Mouse (Mus musculus): ENCODE measurements at regions not wholly inside any gene's neighbourhood (a gene's known extent, or its start where the extent isn't known, plus 50 kb on each side); places are given as distances from the start of the nearest gene placed in this dataset.

DNA sequence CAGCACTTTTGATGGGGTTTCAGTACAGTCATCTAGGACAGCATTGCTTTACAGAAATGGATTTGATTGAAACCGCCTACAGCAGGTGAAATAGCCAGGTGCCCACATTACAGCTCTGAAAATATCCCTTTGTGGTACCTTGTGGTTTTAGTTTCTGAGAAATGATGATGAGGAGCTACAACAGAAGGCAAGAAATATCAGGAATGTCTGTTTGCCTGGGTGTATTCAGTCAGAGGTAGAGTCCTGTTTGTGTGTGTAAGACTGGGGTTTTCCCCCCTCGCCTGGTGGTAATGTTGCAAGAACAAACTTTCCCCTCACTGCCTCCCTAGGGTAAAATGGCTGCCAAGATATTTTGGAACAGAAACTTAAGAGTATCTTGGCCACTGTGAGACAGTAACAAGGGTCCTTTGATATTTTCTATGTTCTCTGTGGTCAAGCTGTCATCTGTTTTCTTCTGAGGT lies 82.4 kb upstream of the Cdkn2b start:
- H3K36me3 ChIP-seq (ENCODE audit: control insufficient read depth, insufficient read depth, low read length): no peaks in the 10 kb centered on the region
- H3K27ac ChIP-seq (ENCODE audit: low read depth, low read length): no peak overlapping the region
- ATAC-seq (replicated peaks; ENCODE audit: low FRiP score): no peak
- no peaks in the 10 kb centered on the region for H3K27me3 ChIP-seq (ENCODE audit: control insufficient read depth, insufficient read depth, low read length)
- H3K4me1 ChIP-seq (replicated peaks; ENCODE audit: control insufficient read depth, insufficient read depth, low read length): no peaks in the 10 kb centered on the region
- H3K9ac ChIP-seq (ENCODE audit: low read length): no peak overlapping the region
- H3K9me3 ChIP-seq (ENCODE audit: control insufficient read depth, low read length): no peaks in the 10 kb centered on the region
- 92% methylated on average over 2 of the region's 2 CpGs for WGBS
- no peak for DNase-seq (ENCODE audit: low spot score)
- H3K4me2 ChIP-seq (ENCODE audit: low read depth, low read length, severe bottlenecking): no peak overlapping the region
- H3K4me3 ChIP-seq (ENCODE audit: low read depth, low read length): no peak overlapping the region

DNA sequence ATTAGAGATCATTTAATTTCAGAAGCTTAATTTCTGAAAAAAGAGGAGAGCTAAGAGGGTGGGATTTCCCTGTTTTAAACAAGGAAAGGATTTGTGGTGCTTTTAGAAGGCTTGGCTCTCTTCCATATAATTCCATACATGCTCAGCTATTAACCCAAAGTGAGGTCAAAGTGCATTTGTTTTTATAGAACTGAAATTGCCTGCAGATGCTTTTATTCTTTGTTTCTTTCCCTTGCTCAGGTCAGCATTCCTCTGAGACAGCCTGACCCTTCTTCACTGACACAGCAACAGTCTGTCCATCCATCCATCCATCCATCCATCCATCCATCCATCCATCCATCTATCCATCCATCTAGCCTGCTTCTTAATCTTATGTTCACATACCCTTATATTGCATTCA lies 82.0 kb upstream of the Cdkn2b start:
- Histone ChIP-seq H3K4me2 (ENCODE audit: low read depth, low read length, severe bottlenecking) (no peak overlapping the region), H3K36me3 (ENCODE audit: control insufficient read depth, insufficient read depth, low read length) (no peaks in the 10 kb centered on the region), H3K27ac (ENCODE audit: low read depth, low read length) (no peak overlapping the region), H3K4me1 (replicated peaks; ENCODE audit: control insufficient read depth, insufficient read depth, low read length) (no peaks in the 10 kb centered on the region), H3K27me3 (ENCODE audit: control insufficient read depth, insufficient read depth, low read length) (no peaks in the 10 kb centered on the region), H3K9me3 (ENCODE audit: control insufficient read depth, low read length) (no peaks in the 10 kb centered on the region), H3K9ac (ENCODE audit: low read length) (no peak overlapping the region), H3K4me3 (ENCODE audit: low read depth, low read length) (no peak overlapping the region)
- no peak for ATAC-seq (replicated peaks; ENCODE audit: low FRiP score)
- DNase-seq (ENCODE audit: low spot score): no peak

DNA sequence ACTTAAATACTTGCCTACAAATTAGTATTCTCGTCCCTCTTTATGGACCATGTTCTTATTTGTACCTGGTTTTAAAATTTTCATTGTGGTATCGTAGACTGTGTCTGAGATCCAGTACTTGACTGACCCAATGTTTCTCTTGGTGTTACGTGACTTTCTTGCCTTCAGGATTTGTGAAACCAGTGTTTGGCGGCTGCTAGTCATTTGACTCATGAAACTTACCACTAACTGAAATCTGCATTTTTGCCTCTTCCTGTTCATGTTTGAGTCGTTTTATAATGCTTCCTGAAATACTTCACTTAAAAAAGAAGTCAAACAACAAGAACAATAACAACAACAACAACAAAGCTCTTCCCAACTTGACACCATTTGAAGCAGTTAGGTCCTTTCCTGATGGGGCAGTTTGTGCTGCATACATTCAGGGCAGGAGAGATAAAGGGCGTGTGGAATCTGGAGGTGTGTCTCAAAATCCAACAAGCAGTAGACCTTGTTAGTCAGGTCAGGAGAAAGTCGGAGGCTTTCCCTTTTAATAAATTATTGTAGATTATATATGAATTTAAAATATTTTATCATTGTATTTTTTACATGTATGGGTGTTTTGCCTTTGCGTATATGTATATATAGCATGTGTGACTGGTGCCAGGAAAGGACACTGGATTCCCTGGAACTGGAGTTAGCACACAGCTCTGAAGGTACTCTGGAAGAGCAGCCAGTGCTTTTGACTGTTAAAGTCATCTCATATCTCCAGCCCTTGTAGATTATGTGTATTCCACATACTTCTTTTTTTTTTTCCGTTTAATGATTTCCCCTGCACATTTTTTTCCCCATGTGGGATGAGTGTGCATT lies 80.8 kb upstream of the Cdkn2b start:
- WGBS: 87% methylated on average over 9 of the region's 9 CpGs

DNA sequence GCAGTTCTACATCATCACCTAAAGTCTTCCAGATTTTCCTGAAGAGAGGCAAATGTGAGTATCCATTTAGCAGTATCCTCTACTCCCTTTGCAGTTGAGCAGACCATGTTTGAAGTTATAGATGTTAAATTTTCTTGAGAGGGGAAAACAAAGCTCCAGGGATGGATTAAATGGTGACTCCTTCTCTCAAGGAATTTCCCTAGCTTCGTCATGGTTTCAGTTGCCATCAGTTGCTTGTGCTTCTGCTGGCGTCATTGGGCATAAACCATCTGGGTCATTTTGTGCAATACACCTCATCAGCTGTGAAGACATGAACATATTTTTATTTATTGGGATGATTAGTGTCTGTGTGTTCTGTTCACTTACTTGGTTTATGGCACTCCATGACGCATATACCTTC lies 72.7 kb upstream of the Cdkn2b start:
- Histone ChIP-seq H3K27ac (ENCODE audit: low read depth, low read length) (no peak overlapping the region), H3K9me3 (ENCODE audit: control insufficient read depth, low read length) (no peaks in the 10 kb centered on the region), H3K4me2 (ENCODE audit: low read depth, low read length, severe bottlenecking) (no peak overlapping the region), H3K36me3 (ENCODE audit: control insufficient read depth, insufficient read depth, low read length) (no peaks in the 10 kb centered on the region), H3K27me3 (ENCODE audit: control insufficient read depth, insufficient read depth, low read length) (no peaks in the 10 kb centered on the region), H3K9ac (ENCODE audit: low read length) (no peak overlapping the region), H3K4me3 (ENCODE audit: low read depth, low read length) (no peak overlapping the region), H3K4me1 (replicated peaks; ENCODE audit: control insufficient read depth, insufficient read depth, low read length) (no peaks in the 10 kb centered on the region)
- DNase-seq (ENCODE audit: low spot score): no peak
- WGBS: 89% methylated on average over 3 of the region's 3 CpGs
- no peak for ATAC-seq (replicated peaks; ENCODE audit: low FRiP score)

More for the DNA sequence above, 80.8 kb upstream of the Cdkn2b start:
- H3K4me1 ChIP-seq (replicated peaks; ENCODE audit: control insufficient read depth, insufficient read depth, low read length): no peaks in the 10 kb centered on the region
- no peaks in the 10 kb centered on the region for H3K27me3 ChIP-seq (ENCODE audit: control insufficient read depth, insufficient read depth, low read length)
- H3K9ac ChIP-seq (ENCODE audit: low read length): no peak overlapping the region
- H3K27ac ChIP-seq (ENCODE audit: low read depth, low read length): no peak overlapping the region
- ATAC-seq (replicated peaks; ENCODE audit: low FRiP score) (no peak), DNase-seq (ENCODE audit: low spot score) (no peak)
- no peak overlapping the region for H3K4me3 ChIP-seq (ENCODE audit: low read depth, low read length)
- H3K36me3 ChIP-seq (ENCODE audit: control insufficient read depth, insufficient read depth, low read length): no peaks in the 10 kb centered on the region
- H3K9me3 ChIP-seq (ENCODE audit: control insufficient read depth, low read length): no peaks in the 10 kb centered on the region
- no peak overlapping the region for H3K4me2 ChIP-seq (ENCODE audit: low read depth, low read length, severe bottlenecking)

DNA sequence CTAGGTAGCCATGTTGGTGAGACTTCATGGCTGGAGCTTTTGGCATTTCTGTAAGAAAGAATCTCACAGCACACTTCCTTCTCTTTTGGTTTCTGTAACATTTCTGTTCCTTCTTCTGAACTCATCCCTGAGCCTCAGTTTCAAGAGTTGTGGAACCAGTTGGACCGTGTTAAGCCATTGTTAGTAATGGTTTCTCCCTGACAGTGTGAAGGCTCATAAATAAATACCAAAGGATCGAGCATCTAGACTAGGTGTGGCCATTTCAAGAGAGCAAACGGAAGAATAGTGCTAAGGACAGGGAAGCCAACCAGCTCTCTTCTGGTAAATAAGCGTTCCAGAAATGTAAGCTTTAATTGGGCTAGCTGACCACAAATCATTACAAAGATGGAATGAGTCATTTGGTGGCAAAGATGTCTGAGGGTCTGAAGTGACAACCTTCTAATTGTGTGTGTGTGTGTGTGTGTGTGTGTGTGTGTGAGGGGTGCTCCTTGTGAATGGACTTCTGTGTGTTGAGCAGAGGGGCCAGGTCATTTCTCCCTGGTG lies 71.7 kb upstream of the Cdkn2b start:
- 81% methylated on average over 4 of the region's 4 CpGs for WGBS
- Histone ChIP-seq H3K36me3 (ENCODE audit: control insufficient read depth, insufficient read depth, low read length) (no peaks in the 10 kb centered on the region), H3K4me3 (ENCODE audit: low read depth, low read length) (no peak overlapping the region), H3K9ac (ENCODE audit: low read length) (no peak overlapping the region), H3K27me3 (ENCODE audit: control insufficient read depth, insufficient read depth, low read length) (no peaks in the 10 kb centered on the region), H3K4me2 (ENCODE audit: low read depth, low read length, severe bottlenecking) (no peak overlapping the region), H3K9me3 (ENCODE audit: control insufficient read depth, low read length) (no peaks in the 10 kb centered on the region), H3K27ac (ENCODE audit: low read depth, low read length) (no peak overlapping the region), H3K4me1 (replicated peaks; ENCODE audit: control insufficient read depth, insufficient read depth, low read length) (no peaks in the 10 kb centered on the region)
- no peak for DNase-seq (ENCODE audit: low spot score)
- ATAC-seq (replicated peaks; ENCODE audit: low FRiP score): no peak

DNA sequence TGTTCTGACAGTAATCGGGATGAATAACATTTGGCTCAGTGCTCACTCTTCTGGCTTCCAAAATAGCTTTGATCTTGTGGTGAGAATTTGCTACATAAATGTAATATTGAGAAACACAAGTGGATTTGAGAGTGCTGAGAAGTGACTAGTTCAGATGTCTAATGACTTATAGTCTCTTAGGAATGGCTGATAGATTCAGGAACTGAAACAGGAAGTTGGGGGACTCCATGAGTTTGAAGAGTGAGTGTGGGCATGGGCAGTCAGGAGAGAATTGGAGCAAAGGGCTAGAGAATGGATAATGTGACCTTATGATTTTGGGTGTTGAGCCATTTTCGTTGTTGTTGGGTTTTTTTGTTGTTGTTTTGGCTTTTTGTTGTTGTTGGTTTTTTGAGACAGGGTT lies 70.9 kb upstream of the Cdkn2b start:
- H3K4me2 ChIP-seq (ENCODE audit: low read depth, low read length, severe bottlenecking): no peak overlapping the region
- H3K4me1 ChIP-seq (replicated peaks; ENCODE audit: control insufficient read depth, insufficient read depth, low read length): no peaks in the 10 kb centered on the region
- WGBS: 85% methylated on average over 2 of the region's 2 CpGs
- no peak overlapping the region for H3K9ac ChIP-seq (ENCODE audit: low read length)
- H3K27me3 ChIP-seq (ENCODE audit: control insufficient read depth, insufficient read depth, low read length): no peaks in the 10 kb centered on the region
- no peak for ATAC-seq (replicated peaks; ENCODE audit: low FRiP score)
- no peak for DNase-seq (ENCODE audit: low spot score)
- no peak overlapping the region for H3K4me3 ChIP-seq (ENCODE audit: low read depth, low read length)
- H3K9me3 ChIP-seq (ENCODE audit: control insufficient read depth, low read length): no peaks in the 10 kb centered on the region
- no peak overlapping the region for H3K27ac ChIP-seq (ENCODE audit: low read depth, low read length)
- no peaks in the 10 kb centered on the region for H3K36me3 ChIP-seq (ENCODE audit: control insufficient read depth, insufficient read depth, low read length)

DNA sequence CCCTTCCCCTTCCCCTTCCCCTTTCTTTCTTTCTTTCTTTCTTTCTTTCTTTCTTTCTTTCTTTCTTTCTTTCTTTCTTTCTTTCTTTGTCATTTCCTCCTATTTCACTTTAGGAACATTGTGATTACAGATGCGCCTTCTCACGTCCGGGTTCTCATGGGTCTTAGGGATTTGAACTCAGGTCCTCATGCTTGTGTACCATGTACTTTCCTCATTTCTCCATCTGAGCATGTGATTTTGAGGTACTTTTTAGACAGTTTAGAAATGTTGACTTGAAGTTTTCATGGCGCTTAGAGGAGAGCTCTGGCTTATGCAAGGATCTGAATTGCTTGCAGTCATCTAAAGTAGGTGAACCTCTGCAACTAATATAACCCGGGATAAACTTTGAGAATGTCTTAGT lies 70.2 kb upstream of the Cdkn2b start:
- no peaks in the 10 kb centered on the region for H3K36me3 ChIP-seq (ENCODE audit: control insufficient read depth, insufficient read depth, low read length)
- H3K27me3 ChIP-seq (ENCODE audit: control insufficient read depth, insufficient read depth, low read length): no peaks in the 10 kb centered on the region
- WGBS: 93% methylated on average over 5 of the region's 5 CpGs
- H3K9ac ChIP-seq (ENCODE audit: low read length): no peak overlapping the region
- H3K4me2 ChIP-seq (ENCODE audit: low read depth, low read length, severe bottlenecking): no peak overlapping the region
- no peaks in the 10 kb centered on the region for H3K4me1 ChIP-seq (replicated peaks; ENCODE audit: control insufficient read depth, insufficient read depth, low read length)
- no peaks in the 10 kb centered on the region for H3K9me3 ChIP-seq (ENCODE audit: control insufficient read depth, low read length)
- ATAC-seq (replicated peaks; ENCODE audit: low FRiP score) (no peak), DNase-seq (ENCODE audit: low spot score) (no peak)
- H3K27ac ChIP-seq (ENCODE audit: low read depth, low read length): no peak overlapping the region
- no peak overlapping the region for H3K4me3 ChIP-seq (ENCODE audit: low read depth, low read length)

DNA sequence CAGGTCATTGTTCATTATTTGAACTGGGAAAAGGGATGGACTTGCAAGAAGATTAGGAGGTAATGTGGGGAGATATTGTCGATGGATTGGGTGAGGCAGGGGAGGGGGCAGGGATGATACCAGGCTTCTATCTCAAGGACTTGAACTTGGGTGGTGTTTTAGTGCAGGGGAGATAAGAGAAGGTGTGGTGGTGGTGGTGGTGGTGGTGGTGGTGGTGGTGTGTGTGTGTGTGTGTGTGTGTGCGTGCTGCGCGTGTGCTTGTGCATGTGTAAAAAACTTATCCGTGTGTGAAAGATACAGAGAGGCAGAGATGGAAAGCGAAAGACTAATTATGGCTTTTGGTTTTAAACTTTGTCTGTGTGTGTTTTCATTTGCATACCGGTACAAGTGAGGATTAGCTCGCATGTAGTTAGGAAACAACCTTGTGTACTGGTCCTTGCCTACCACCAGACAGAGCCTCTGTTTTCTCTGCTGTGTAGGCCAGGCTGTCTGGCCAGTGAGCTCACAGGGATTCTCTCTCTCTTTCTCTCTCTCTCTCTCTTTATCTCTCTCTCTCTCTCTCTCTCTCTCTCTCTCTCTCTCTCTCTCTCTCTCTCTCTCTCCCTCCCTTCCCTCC lies 69.6 kb upstream of the Cdkn2b start:
- no peak overlapping the region for H3K4me2 ChIP-seq (ENCODE audit: low read depth, low read length, severe bottlenecking)
- H3K9me3 ChIP-seq (ENCODE audit: control insufficient read depth, low read length): no peaks in the 10 kb centered on the region
- H3K27ac ChIP-seq (ENCODE audit: low read depth, low read length): no peak overlapping the region
- H3K27me3 ChIP-seq (ENCODE audit: control insufficient read depth, insufficient read depth, low read length): no peaks in the 10 kb centered on the region
- no peak for ATAC-seq (replicated peaks; ENCODE audit: low FRiP score)
- no peak overlapping the region for H3K4me3 ChIP-seq (ENCODE audit: low read depth, low read length)
- H3K4me1 ChIP-seq (replicated peaks; ENCODE audit: control insufficient read depth, insufficient read depth, low read length): no peaks in the 10 kb centered on the region
- no peak overlapping the region for H3K9ac ChIP-seq (ENCODE audit: low read length)
- no peaks in the 10 kb centered on the region for H3K36me3 ChIP-seq (ENCODE audit: control insufficient read depth, insufficient read depth, low read length)
- no peak for DNase-seq (ENCODE audit: low spot score)
- 94% methylated on average over 8 of the region's 8 CpGs for WGBS
